Mouse (Mus musculus) kidney, adult 2 months (tissue): ENCODE measurements around the gene Ccdc62.

Experiments used
- CTCF ChIP-seq: fragments of 200-500 bp; conservative IDR thresholded peaks from 2 replicates; pipeline ENCODE4 v1.5.1; 2011; ENCODE audit warnings: low read depth, mild to moderate bottlenecking, control low read depth, low read length, moderate library complexity, mixed read lengths; ENCODE audit not compliant: insufficient read depth, insufficient read length
- POLR2A ChIP-seq: fragments of 200-500 bp; IDR thresholded peaks from one replicate; pipeline ENCODE4 v1.6.1; 2011; ENCODE audit warnings: low read depth, low read length, control low read depth

- TF ChIP-seq CTCF (no peak), POLR2A (no peak)
Measured at GRCm38 (mm10) chr5:123996695-123997094, 66.2 kb downstream of the Ccdc62 start.
